Mouse (Mus musculus): ENCODE measurements at regions not wholly inside any gene's neighbourhood (a gene's known extent, or its start where the extent isn't known, plus 50 kb on each side); places are given as distances from the start of the nearest gene placed in this dataset. TPM values are rescaled to one million over a fixed set of nuclear protein-coding genes. Genes with fewer than 3 reads are reported as not detected.

- DNase-seq (ENCODE audit: low spot score): peak; percentile 1
- 88% methylated on average over 7 of the region's 7 CpGs for WGBS
- Histone ChIP-seq H3K4me1 (peaks cover 7% of the 10 kb centered on the region; the same call in 1 of the 2 replicates), H3K9me3 (replicated peaks) (no peaks in the 10 kb centered on the region), H3K27me3 (ENCODE audit: low read depth, poor library complexity, severe bottlenecking) (peaks cover 36% of the 10 kb centered on the region), H3K4me3 (no peak overlapping the region), H3K27ac (replicated peaks) (no peak overlapping the region), H3K36me3 (no peaks in the 10 kb centered on the region)
These were observed 75.8 kb upstream of the Hsd17b12 start for GRCm38 (mm10) chr2:94233597-94233996.

GRCm38 (mm10) chr2:94219421-94219820, 61.7 kb upstream of the Hsd17b12 start:
- 79% methylated on average over 5 of the region's 5 CpGs for WGBS
- Histone ChIP-seq H3K27ac (replicated peaks) (no peak overlapping the region), H3K4me3 (no peak overlapping the region), H3K4me1 (no peaks in the 10 kb centered on the region), H3K27me3 (ENCODE audit: low read depth, poor library complexity, severe bottlenecking) (no peaks in the 10 kb centered on the region), H3K9me3 (replicated peaks) (no peaks in the 10 kb centered on the region), H3K36me3 (no peaks in the 10 kb centered on the region)
- no peak for DNase-seq (ENCODE audit: low spot score)

- no peaks in the 10 kb centered on the region for H3K4me1 ChIP-seq
- H3K27me3 ChIP-seq (ENCODE audit: low read depth, poor library complexity, severe bottlenecking): no peaks in the 10 kb centered on the region
- H3K4me3 ChIP-seq: no peak overlapping the region
- no peak for DNase-seq (ENCODE audit: low spot score)
- H3K27ac ChIP-seq (replicated peaks): no peak overlapping the region
- WGBS: 92% methylated on average over 3 of the region's 3 CpGs
- H3K36me3 ChIP-seq: no peaks in the 10 kb centered on the region
- H3K9me3 ChIP-seq (replicated peaks): no peaks in the 10 kb centered on the region
These were observed 59.7 kb upstream of the Hsd17b12 start for GRCm38 (mm10) chr2:94217481-94217880.

GRCm38 (mm10) chr2:94215455-94215854, 57.7 kb upstream of the Hsd17b12 start:
- no peak overlapping the region for H3K4me3 ChIP-seq
- WGBS: 89% methylated on average over 3 of the region's 3 CpGs
- no peaks in the 10 kb centered on the region for H3K9me3 ChIP-seq (replicated peaks)
- no peaks in the 10 kb centered on the region for H3K36me3 ChIP-seq
- H3K27me3 ChIP-seq (ENCODE audit: low read depth, poor library complexity, severe bottlenecking): no peaks in the 10 kb centered on the region
- no peak for DNase-seq (ENCODE audit: low spot score)
- no peak overlapping the region for H3K27ac ChIP-seq (replicated peaks)
- H3K4me1 ChIP-seq: no peaks in the 10 kb centered on the region

MicroRNAs encoded in the stretch of these regions (microRNA counts, 519-probe panel; counts per million panel counts)
- 2,618 counts per million, percentile 7 among the panel's probes with 10 or more counts for microRNA mmu-miR-129-3p
- not detected for microRNA mmu-miR-129-5p

Small RNAs in the stretch of these regions (microRNA-seq; reads per million reads assigned to microRNA genes)
- gene Mir129-2 (1.2 reads per million), gene Mir129b (not detected)
